Mouse (Mus musculus) embryo, embryonic 11 days (tissue): ENCODE data around the gene Polr2a.
"Not testable (repeated sequence)": the region's sequence is repeated elsewhere in the genome, so short reads cannot be mapped to it uniquely, and the experiment has no call there.

Experiments
- DNase-seq: peaks from one replicate; pipeline ENCODE4 v3.0.0-alpha.2; 2015

Polr2a gene

DNA sequence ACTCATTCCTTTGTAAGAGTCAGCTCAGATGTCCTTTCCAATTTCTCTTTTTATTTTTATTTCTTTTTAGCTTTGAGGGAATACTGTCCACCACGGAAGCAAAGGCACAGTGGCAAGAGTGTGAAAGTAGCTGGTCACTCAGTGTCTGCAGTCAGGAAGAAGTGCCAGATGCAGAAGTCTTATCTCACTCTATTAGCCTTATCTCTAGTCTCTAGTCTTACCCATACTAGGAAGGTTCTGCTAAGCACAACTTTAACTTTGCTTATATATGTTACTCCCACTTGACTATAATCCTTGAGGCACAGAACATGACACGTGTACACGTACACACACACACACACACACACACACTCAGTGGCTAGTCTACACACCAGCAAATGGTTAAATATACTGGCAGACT, 6.8 kb downstream of the Polr2a start:
- no peak for DNase-seq

DNA sequence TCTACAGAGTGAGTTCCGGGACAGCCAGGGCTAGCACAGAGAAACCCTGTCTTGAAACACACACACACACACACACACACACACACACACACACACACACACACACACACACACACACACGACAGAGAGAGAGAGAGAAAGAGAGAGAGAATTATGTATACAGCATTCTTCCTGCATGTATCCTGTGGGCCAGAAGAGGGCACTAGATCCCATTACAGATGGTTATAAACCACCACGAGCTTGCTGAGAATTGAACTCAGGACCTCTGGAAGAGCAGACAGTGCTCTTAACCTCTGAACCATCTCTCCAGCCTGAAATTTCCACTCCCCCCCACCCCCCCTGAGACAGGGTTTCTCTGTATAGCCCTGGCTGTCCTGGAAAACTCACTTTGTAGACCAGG, 27.0 kb downstream of the Polr2a start:
- DNase-seq, result not testable (repeated sequence)

DNA sequence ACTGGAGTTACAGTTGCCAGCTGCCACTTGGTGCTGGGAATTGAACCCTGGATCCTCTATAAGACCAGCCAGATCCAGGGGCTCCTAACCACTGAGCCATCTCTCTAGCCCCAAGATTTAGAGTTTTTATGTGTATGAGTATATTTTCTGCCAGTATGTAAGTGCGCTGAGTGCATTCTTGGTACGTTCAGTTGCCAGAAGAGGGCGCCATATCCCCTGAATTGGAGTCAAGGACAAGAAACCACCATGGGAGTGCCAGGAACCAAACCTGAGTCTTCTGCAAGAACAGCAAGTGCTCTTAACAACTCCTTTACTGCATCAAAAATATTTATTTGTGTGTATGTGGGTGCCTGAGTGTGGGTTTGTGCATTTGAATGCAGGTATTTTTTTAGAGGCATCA, 29.4 kb downstream of the Polr2a start:
- DNase-seq, result peak; percentile 78

DNA sequence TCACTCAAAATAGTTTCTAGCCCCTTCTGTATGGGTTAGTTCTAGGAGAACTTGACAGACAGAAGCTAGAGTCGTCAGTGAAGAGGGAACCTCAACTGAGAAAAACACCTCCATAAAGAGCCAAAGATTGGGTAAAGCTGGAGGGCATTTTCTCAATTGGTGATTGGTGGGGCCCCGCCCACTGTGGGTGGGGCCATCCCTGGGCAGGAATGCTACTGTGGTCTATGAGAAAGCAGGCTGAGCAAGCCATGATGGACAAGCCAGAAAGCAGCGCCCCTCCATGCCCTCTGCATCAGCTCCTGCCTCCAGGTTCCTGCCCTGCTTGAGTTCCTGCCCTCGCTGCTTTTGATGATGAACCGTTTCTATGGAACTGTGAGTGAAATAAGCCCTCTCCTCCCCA, 32.5 kb downstream of the Polr2a start:
- no peak for DNase-seq

DNA sequence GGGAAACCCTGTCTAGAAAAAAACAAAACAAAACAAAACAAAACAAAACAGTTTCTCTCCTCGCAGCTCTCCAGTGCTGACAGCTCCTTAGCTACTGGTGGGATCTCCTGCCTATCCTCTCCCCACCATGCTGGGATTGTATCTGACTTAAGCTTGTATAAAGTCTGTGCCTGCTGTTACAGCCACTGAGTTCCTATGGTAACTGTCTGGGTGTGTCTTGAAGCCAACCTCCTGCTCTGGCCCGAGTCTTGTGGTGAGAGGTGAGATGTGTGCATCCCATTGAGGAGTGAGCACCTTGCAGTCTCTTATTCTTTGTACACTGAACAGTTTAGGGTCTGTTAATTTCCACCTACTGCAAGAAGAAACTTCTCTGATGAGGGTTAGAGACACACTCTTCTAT, 35.4 kb downstream of the Polr2a start:
- no peak for DNase-seq

DNA sequence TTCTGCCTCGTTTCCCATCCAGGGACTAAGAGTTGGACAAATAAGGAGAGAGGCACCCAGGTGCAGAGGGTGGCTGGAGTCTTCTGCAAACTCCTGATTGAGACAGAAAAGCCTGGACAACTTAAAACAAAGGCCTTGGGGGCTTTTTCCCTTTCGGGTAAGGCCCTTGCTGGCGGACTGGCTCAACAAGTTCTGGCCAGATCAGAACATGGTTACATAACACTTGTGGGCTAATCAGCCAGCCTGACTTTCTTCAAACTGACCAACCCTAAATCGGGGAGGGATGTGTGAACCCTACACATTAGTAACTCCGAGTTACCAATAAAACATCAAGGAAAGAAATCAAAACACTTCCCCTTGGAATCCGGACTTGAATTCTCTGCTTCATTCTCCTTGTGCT, 37.6 kb downstream of the Polr2a start:
- DNase-seq, result no peak

DNA sequence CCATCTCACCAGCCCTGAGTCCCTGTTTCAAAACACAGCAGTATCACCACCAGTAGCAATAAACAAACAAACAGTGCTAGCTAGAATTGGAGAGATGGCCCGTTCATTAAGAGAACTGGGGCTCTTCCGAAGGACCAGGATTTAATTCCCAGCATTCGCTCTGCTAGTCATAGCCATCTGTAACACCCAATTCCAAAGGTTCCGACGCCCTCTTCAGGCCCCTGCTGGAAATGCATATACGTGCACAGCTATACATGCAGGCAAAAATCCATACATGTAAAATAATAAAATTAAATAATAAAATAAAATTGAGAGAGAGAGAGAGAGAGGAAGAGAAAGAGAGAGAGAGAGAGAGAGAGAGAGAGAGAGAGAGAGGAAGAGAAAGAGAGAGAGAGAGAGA, 39.0 kb downstream of the Polr2a start:
- no peak for DNase-seq

DNA sequence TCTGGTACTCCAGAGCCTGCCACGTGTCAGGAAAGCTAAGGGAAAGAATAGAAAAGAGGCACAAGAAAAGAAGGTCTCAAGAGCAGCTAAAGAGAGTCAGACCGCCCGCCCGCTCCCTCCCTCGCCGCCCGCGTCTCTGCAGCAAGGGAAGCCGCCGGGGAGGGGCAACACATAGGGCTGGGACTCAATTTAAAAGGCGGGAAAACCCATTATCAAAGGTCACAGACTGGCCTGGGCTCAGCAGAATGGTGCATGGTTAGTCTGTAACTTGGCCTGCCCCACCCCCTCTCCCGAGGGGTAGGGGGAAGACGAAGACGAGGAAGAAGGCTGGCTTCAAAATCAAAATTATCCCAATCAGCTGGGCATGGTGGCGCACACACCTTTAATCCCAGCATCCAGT, 39.8 kb downstream of the Polr2a start:
- peak; percentile 46 for DNase-seq

DNA sequence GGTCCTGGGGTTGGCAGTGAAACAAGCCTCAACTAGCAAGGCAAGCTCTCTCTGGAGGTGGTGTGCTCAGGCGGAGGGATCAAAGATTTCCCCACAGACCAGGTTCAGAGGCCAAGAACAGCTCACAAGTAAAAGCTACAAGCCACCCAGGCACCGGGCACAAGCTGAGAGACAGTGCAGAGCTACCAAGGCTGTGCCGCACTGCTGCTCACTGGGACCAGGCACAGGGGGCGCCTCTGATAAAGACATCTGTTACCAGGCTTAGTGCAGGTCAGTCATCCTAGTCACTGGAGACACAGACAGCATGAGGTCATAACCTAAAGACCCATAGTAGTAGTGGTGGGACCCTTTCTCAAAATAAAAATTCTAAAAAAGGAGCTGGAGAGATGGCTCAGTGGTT, 41.5 kb downstream of the Polr2a start:
- DNase-seq, result no peak

DNA sequence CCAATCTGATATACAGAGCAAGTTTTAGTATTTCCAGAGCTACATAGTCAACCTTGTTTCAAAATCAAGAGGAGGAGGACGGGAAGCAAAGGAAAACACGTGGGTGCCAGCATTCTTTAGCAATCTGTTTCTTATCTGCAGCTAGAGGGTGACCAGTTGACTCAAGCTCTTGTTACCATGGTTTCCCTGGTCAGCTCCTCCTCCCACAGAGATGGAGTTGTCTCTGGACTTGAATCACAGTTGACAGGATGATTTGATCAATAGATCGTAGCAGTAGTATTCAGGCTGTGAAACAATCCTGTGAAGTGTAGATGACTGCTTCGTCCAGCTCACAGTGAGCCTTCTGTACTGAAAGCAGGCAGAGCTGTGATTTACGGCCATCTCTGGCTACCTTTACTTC, 42.5 kb downstream of the Polr2a start:
- DNase-seq, result peak; percentile 73

DNA sequence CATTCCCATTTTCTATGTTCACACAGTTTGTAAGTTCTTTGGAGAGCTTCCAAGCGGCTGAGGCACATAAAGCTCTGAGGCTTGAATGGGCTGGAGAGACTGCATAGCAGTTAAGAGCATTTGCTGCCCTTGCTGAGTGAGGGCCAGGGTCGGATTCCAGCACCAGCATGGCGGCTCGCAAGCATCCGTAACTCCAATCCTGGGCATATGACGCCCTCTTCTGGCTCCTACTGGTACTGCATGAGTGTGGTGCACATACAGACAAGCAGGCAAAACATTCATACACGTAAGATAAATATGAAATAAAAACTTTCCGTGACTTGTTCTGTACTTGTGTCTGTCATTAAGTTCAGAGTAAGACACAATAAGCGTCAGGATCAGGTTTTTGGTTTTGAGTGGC, 43.0 kb downstream of the Polr2a start:
- peak; percentile 23 for DNase-seq

DNA sequence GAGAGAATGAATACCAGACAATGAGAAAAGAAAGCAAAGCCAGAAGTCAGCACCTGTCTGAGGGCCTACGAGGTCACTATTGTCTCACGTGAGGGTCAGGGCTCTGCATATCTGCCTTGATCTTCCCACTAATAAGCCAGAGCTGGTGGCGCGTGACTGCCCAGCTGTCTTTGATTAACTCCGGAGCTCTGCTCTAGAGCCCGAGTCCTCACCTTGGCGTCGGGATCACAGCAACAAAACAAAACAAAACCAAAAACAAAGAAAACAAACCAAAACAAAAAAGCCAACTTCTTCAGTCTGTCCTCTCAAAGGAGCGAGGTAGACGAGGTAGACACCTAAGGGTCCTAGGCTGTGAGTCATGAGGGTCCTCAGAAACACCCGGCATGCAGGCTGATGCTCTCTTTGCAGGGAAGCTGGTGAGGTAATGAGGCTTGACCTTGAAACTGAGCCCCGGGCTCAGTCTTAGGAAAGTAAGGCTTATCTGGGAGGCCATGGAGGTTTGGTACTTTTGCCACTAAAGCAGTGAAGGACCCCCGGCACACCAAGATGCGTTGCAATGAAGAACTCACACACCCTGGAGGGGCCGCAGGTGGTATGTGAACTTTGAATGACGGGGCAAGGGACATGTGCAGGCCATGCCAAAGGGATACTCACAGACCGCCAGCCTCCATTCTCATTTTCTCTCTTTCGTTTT, 43.7 kb downstream of the Polr2a start:
- DNase-seq, result peak; percentile 75

DNA sequence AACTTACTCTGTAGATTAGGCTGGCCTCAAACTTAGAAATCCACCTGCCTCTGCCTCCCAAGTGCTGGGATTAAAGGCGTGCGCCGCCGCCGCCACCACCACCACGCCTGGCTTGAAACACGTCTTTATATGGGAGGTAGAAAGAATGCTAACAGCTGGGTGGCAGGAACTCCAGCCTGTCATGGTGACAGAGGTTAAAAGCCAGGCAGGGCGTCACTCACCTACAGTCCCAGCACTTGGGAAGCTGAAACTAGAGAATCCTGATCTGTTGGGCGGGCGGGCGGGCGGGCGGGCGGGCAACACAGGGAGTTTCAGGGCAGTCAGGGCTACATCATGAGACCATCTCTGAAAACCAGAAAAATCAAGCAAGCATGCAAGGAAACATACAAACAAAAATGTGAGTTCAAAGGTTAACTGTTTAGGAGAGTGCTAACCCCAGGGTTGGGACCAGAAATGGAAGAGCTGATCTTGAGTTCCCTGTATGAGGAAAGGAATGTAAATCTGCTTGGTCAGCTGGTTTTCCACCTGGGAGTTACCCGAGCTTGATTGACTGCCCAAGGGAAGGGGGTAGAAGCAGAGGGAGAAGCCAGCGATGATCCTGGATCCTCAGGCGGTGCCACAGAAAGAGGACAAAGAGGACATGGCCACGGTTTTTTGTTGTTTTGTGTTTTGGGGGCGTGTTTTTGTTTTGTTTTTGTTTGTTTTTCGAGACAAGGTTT, 45.3 kb downstream of the Polr2a start:
- DNase-seq, result peak; percentile 16

DNA sequence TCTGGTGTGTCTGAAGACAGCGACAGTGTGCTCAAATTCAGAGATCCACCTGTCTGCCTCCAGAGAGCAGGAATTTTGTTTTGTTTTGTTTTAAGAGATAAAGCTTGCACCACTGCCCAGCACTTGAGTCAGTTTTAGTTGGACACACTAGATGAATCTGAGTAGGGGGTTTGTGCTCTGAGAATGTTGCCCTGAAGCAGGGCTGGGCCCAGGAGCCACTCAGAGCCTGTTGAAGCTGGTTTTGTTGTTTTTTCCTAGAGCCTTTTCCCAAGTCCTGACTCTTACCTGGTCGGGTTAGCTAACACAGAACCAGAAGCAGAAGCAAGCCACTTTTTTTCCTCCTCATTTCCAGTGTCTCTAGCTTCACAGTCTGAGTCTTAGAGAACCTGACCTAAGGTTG, 47.4 kb downstream of the Polr2a start:
- DNase-seq, result no peak

DNA sequence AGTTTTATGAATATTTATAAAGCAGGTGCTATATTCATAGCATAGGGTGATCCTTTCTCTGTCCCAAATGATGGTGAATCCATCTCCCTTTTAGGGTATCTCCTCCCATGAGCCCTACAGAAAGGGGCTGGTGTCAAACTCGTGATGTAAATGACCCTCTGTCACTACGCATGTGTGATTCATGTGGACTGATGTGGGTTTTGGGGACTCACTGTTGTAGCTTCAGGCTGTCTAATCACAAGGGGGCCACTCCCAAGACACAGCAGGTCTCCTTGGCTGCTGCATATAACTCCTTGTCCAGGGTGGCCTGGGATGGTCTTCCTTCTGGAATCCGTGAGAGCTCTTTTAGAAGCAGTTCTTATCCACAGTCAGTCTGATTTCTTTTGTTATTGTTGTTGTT, 48.0 kb downstream of the Polr2a start:
- no peak for DNase-seq

DNA sequence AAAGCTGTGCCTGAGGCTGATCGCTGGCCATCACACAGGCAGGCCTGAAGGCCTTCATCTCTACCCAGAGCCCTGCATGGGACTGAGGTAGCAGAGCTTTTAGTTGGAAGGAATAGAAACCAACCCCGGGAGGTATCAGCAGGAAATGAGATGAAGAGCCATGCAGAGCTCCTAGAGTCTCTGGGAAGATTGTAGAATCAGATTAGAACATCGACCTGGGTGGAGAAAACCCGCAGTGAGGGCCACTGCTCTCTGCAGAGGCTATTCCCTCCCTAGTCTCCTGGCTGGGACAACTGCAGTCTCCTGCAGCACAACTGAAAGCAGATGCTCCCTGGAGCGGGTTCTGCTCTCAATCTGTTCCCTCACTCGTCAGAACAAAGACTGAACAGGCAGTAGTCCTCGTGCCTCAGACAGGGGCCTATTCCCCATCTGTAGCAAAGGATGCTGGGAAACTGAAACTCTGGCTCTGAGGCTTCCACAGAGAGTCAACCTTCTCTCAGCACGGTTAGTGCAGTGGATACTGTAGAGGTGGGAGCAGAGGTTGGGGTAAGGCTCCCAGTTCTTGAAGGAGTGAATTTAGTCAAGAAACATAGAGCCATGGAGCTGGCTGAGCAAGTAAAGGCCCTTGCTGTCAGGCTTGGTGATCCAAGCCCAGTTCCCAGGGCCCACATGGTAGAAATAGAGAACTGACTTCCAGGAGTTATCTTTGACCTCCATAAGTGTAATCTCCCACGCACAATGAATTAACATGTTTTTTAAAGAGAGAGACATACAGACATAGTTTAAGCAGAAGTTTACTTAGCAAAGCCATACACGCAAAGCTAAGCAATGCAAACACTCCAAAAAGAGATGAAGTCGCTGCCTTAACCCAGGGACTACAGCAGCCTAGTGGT, 48.6 kb downstream of the Polr2a start:
- DNase-seq, result no peak

DNA sequence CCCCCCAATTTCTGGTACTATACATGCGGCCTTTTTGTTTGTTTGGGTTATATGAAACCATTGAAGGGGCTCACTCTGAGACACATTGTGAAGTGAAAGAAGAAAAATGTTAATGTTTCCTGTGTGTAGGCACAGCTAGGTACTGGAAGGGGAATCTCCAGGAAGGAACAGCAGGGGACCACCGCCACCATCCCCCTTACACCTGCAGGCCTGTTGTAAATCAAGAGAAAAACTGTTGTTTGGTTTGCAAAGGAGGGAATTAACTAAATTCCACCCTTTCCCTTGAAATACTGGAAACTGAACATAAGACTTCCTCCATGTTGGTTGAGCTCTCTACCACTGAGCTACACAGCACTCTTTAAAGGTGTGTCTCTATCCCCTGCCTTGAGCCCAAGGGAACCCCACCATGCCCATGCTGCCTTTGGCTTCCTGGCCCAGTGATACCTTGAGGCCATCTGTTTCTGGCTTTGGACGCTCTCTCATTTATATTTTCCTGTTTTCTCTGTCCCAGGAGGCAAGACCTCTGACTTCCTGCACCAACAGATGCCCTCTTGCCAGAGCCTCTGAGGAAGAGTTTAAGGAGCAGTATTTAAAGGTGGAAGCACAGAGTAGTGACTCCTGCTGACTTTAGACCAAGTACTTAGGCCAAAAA, 49.7 kb downstream of the Polr2a start:
- DNase-seq, result no peak

DNA sequence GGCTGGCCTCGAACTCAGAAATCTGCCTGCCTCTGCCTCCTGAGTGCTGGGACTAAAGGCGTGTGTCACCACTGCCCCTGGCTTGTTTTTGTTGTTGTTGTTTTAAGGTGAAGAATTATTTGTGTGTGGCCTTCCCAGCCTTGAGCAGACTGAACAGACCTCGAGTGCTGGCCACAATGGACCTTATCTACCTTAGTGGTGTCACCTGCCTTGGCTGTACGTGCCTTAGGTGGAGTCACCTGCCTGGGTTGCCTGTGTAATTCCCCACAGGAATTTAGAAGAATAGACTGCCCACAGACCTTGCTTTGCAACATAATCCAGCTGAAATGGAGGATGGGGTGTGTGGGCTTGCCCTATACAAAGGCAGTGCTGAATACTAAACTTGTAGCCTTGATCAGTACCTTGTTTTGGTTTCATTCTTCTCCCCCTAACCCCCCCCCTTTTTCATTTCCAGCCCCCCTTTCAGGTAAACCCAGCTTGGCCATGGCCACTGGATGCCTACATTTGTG, 50.5 kb downstream of the Polr2a start:
- no peak for DNase-seq

DNA sequence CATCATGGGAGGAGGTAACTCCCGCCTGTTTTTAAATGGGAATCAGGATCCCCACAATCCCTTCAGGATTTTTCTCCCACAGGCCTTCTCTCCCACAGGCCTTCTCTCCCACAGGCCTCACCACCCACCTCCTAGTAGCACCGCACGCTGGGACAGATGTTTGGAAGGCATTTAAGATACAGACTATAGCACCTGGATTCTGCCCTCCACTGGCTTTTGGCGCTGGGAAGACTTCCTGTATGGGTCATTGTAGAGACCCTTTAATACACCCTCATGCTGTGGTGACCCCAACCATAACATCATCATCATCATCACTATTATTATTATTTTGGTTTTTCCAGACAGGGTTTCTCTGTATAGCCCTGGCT, 51.0 kb downstream of the Polr2a start:
- no peak for DNase-seq

DNA sequence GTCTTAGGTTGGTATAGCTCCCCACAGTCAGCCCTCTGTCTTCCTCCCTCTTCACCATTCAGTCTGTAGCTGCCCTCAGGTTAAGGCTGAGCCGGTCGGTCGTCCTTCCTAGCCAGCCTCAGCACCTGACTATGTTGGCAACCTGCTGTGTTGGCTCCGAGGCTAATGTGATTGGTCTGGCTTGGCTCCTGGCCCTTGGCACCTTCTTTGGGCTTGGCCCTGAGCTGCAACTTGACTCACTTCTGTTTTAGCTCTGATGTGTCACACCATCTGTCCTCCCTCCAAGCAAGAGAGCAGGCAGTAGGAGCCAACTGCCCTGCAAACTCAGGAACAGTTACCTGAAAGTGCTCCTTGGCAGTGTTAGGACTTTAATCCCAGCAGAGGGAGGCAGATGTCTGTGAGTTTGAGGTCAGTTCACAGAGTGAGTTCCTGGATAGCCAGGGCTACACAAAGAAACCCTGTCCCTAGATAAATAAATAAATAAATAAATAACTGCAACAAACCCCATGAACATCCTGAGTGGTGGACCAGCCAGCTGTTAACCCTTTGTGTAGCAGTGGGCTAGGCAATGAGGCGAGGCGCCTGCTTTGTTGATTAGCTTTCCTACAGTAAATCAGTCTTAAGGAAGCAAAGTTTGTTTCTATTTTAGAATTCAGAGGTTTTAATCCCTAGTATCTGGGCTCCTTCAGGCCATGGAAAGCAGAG, 51.5 kb downstream of the Polr2a start:
- no peak for DNase-seq

DNA sequence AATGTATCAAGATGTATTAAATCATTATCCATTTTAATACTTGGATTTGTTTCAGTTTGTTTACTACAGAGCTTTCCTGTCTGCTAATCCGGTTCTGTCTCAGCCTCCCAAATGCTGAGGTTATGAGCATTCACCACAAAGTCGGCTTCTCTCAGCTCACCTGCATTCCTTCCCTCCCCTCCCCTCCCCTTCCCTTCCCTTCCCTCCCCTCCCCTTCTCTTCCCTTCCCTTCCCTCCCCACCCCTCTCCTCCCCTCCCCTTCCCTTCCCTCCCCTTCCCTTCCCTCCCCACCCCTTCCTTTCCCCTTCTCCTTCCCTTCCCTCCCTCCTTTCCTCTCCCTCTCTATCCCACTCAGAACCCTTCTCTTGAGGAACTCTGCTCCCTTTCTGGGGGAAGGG, 53.8 kb downstream of the Polr2a start:
- no peak for DNase-seq

DNA sequence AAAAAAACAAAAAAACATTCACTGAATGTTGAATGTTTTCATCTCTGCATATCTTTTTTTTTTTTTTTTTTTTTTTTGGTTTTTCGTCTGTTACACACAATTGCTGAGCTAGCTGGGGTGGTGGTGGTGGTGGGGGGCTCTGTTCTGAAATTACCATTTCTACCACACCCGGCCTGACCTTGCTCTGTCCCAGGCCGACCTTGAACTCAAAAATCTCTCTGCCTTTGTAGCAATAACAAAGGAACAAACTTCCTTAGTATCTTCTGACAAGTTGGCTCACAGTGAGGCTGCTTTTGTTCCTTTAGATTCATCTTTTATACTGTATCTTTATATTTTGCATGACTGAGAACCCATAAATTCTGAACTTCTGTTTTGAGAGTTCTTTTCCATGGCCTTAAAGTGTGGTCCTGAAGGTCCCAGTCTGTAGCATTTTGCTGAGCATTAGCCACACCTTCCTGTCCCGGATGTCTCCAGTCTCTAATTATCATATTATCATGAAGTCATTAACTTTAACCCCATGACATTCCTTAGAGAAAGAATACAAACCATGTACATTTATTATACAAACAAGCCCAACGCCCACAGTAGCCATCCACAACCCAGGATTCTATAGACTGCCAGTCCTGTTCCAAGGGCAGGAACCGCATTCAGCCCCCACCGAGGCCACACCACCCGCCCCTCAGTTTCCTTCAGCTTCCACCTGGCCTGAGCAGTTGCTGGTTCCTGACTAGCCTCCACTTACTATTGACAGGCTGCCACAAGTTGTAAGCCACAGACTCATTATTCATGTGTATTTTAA, 54.4 kb downstream of the Polr2a start:
- no peak for DNase-seq
